Mouse (Mus musculus) fibroblast of lung, adult 2 months (primary cell): ENCODE measurements around the gene Casp9.

ENCODE experiments used
- DNase-seq: peaks from one replicate; pipeline ENCODE4 v3.0.0-alpha.2; 2011; ENCODE audit warnings: low read depth

Casp9 gene

DNA sequence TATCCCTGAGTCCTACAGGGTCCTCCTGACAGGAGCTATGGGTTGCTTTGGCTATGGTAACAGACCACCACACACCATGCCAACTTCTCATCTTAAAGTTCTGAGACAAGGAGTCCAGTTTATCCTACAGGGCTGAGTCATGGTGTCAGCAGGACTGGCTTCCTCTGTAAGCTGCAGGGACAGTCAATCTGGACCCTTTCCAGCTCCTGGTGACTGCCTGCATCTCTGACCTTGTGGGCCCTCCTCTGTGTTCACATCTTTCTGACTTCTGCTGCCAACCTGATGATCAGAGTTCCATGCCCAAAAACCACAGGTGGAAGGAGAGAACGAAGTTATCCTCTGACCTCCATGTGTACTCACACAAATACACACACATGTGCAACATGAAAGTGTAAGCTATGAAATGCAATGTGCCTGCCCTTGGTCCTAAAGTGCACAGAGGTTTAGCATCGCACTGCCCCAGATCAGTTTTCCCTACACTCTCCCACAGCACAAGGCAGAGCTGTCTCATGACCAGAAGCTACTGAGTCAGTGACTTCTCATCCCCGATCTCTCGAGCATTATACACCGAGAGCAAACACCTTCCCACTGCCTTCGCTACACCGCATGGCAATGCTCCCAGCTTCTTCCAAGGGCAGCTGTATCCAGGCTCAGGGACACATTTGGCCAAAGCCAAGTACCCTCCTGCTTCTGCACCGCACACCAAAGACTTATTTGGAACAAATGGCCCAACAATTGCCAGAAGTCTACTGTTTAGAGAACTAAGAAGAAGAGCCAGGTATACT lies 12.0 kb upstream of the Casp9 start:
- DNase-seq, result no peak

- DNase-seq, result no peak
These were observed 8.6 kb upstream of the Casp9 start for GRCm38 (mm10) chr4:141784835-141785234.

DNA sequence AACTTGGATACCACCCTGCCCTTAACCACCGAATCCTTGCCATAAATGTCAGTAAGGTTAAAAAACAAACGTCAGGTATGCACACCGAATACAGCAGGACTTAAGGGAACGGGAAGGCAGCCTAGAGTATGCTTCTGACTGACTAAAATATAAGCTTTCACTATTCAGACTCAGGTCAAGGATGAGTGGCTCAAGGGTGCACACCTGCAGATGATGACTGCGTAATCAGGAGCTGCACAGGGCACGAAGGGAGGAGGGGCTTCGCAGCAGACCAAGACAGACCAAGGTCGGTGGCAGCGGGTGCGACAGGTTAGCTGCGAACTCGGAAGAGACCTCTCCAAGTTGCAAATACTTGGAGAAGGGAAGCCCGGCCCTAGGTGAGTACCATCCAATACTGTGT lies 7.3 kb upstream of the Casp9 start:
- no peak for DNase-seq

GRCm38 (mm10) chr4:141787046-141787445 lies 6.4 kb upstream of the Casp9 start:
- DNase-seq, result peak; percentile 81

- DNase-seq, result no peak
These were observed 6.0 kb upstream of the Casp9 start for GRCm38 (mm10) chr4:141787462-141787861.

DNA sequence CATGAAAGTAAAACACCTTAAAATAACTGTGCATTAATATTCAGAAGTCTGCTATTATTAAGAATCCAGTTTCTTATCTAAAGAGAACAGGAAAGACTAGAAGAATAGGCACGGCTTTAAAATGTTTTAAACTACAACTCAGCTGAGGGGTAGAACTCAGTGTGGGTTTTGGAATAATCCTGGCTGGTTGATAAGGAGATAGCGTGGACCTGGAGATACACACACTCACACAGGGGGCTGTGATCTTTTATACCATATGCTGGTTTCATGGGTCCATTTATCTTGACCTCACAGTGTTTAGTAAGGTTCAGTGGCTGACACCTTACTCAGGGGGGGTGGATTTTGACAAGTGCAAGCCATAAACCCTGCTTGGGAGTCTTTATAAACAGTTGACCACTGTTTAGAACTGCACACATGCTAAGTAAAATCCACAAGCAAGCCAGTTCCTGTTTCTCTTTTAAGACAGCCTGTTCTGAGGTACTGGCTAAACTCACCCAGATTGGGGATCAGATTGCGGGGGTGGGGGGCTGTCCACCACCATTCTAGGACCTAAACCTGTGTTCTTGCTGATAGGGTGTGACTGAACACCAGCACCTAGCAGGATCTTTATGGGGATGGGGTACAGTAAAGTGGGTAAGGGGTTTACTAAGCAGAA lies 3.7 kb upstream of the Casp9 start:
- no peak for DNase-seq

- peak; percentile 99 for DNase-seq
These were observed 2.9 kb upstream of the Casp9 start, which contains the start of gene Dnajc16 for GRCm38 (mm10) chr4:141790524-141790990. TSS of gene Dnajc16 (minus strand) at chr4:141790931.

- no peak for DNase-seq
These were observed 1.9 kb upstream of the Casp9 start for GRCm38 (mm10) chr4:141791486-141791885.

DNA sequence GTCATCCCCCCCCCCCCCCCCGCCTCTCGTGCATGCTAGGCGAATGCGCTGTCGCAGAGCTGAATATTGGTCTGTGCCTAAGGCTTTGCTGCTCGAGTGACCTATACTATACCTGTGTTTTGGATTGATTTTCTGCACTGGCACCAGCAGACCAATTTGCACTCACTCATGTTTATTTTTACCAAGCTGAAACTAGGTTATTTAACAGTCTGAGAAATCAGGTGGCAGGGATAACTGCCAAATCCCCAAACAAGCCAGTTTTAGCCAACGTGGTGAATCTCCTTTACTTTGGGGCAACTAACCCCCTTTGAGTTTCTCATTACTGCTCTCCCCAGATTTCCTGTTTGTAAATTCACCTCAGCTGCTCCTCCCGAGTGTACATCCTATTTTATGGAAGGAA lies 1.5 kb upstream of the Casp9 start:
- no peak for DNase-seq

- no peak for DNase-seq
These were observed 694 bp upstream of the Casp9 start for GRCm38 (mm10) chr4:141792554-141793281.

- DNase-seq, result no peak
These were observed 732 bp downstream of the Casp9 start for GRCm38 (mm10) chr4:141794152-141794535.

GRCm38 (mm10) chr4:141796356-141796755 lies 2.9 kb downstream of the Casp9 start:
- no peak for DNase-seq

GRCm38 (mm10) chr4:141796954-141797353 lies 3.5 kb downstream of the Casp9 start:
- no peak for DNase-seq

DNA sequence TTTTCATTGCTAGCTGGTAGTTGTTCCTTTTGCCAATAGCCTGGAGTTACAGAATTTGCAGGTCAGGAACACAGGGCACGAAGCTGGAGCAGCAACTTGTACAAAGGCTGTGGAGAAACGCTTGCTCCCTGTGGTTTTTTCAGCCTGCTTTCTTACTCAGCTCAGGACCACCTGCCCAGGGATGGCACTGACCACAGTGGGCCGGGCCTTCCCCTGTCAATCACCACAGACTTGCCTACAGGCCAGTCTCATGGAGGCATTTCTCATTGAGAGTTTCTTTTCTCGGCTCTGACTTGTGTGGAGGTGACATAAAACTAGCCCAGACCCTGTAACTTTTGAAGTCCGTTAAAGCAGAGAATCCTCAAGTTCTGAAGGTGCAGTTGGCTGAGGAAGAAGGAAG lies 4.1 kb downstream of the Casp9 start:
- no peak for DNase-seq

DNA sequence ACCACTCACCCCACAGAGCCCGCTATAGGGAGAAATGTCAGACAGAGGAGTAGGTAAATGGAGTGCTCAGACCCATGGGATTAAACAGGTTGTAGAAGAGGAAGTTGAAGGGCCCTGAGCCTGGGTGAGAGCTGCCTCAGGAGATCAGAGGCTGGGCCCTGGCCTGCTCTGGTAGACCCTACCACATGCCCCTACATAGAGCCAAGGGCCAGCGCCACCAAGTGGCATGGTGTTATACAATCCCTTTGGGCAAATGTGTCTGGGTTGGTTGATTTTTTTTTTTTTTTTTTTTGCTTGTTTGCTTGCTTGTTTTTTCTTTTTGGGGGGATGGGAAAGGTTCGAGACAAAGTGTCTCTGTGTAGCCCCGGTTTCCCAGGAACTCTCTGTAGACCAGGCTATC lies 10.7 kb downstream of the Casp9 start:
- no peak for DNase-seq

DNA sequence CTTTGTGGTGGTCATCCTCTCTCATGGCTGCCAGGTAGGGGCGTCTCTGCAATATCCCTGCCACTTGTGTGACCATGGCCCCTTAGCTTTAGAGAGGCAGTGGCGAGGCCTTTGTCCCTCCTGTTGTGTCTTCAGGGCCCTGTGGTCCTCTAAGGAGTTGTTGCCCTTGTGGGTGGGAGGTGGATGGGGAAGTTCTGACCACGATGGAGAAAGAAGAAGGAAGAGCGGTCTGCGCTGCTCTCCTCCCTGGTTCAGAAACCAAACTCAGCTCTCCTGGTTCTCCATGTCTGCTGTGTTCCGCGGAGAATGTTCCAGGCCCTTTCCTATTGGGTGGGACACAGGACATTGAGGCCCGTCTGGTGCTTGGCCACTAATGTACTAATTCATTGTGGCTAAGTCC lies 12.5 kb downstream of the Casp9 start:
- no peak for DNase-seq

GRCm38 (mm10) chr4:141809850-141810464 lies 16.5 kb downstream of the Casp9 start:
- DNase-seq, result no peak

DNA sequence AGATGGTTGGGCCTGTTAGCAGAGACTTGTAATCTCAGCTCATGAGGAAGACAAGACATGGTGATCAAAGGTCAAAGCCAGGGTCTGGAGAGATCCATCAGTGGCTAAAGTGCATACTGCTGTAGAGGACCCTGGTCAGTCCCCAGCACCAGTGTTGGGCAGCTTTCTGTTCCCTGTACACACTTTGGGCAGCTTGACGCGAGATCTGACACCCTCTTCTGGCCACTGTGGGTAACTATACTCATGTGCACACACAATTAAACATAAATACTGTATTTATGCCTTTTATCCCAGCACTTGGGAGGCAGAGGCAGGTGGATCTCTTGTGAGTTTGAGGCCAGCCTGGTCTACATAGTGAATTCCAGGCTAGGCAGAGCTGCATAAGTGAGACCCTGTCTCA lies 17.6 kb downstream of the Casp9 start:
- no peak for DNase-seq

DNA sequence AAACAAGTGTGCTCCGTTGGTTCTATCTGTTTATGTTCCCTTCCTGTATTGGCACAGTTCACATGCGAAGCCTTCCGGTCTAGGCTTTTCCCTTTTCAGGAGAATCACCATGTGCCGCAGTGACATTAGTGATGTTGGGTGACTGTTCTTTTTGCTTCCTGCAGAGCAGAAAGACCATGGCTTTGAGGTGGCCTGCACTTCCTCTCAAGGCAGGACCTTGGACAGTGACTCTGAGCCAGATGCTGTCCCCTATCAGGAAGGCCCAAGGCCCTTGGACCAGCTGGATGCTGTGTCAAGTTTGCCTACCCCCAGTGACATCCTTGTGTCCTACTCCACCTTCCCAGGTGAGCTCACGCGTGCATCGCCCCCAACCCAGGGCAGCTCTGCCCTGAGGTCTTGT lies 18.0 kb downstream of the Casp9 start:
- no peak for DNase-seq

DNA sequence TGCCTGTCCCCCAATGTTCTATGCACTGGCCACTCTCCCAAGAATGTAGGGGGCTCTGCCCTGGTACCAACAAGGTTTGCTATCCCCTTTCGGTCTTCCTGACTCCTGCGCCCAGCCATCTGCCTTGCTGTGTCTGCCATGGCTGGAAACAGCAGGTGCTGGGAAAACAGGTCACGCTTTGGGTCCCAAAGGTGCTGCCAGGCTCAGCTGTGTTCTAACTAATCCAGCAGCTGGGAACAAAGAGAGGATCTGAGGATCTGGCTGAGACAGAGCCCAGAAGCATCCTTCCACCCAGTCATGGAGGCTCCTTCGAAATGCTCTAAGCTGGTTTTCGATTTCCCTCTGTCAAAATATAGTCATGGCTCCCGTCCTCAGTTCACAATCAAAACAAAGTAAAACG lies 22.9 kb downstream of the Casp9 start:
- DNase-seq, result no peak

GRCm38 (mm10) chr4:141816776-141817655 lies 23.6 kb downstream of the Casp9 start:
- no peak for DNase-seq
